Comparison of ENCODE assay signal across 9 mouse cellular contexts in the genomic region with DNA sequence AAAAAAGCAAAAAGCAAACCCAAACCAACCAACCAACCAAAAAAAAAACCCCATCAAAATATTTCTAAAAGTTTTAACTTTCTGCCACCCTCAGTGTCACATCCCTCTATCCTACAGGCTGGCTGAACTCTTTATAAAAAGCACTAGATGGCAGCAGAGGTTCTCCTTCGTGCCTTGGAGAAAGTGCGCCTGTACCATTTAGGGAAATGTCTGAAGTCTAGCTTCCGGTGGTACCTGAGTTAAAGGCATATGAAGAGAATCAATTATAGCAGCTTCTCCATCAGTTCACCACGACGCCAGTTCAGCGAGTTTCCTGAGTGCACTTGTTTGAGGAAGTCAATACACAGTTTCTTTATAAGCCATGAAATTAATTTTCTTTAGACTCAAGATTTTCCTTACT.
A peak's percentile ranks its signal among the peaks of the same experiment; 100 is the strongest.
DNase-seq lines count a peak whose midpoint lies in the region; ATAC-seq lines count a peak whose summit lies in the region.
"Had no signal": no experiment of that assay in that cellular context is flagged by ENCODE, and none has a peak within 500 bp of the region (broad histone marks: within the 10 kb centered on the region; RNA-seq: fewer than 3 reads in every experiment).

No protein-coding gene starts in this region.

- no peak overlapping the region for H3K4me3 ChIP-seq in forebrain, embryonic 15.5 days
- no peak overlapping the region for H3K4me3 ChIP-seq in midbrain, embryonic 14.5 days (replicated peaks; ENCODE audit: low read depth, low read length)
- H3K4me3 ChIP-seq: midbrain, embryonic 12.5 days had no signal

- H3K36me3 ChIP-seq in forebrain, embryonic 15.5 days = no peaks in the 10 kb centered on the region
- no peaks in the 10 kb centered on the region for H3K36me3 ChIP-seq in midbrain, embryonic 14.5 days (ENCODE audit: control insufficient read depth, insufficient read depth, low read length)
- H3K36me3 ChIP-seq: midbrain, embryonic 12.5 days had no signal

- H3K27me3 ChIP-seq in forebrain, embryonic 15.5 days = no peaks in the 10 kb centered on the region
- H3K27me3 ChIP-seq in midbrain, embryonic 14.5 days (ENCODE audit: control insufficient read depth, insufficient read depth, low read length) = no peaks in the 10 kb centered on the region
- H3K27me3 ChIP-seq: midbrain, embryonic 12.5 days had no signal

- H3K4me2 ChIP-seq in forebrain, embryonic 15.5 days (replicated peaks) = no peak overlapping the region
- no peak overlapping the region for H3K4me2 ChIP-seq in midbrain, embryonic 14.5 days (ENCODE audit: low read length)
- H3K4me2 ChIP-seq: midbrain, embryonic 12.5 days had no signal

- H3K27ac ChIP-seq in forebrain, embryonic 15.5 days (replicated peaks) = no peak overlapping the region
- no peak overlapping the region for H3K27ac ChIP-seq in midbrain, embryonic 14.5 days (replicated peaks; ENCODE audit: low read depth, low read length)
- H3K27ac ChIP-seq: midbrain, embryonic 12.5 days had no signal

- no peak overlapping the region for H3K9ac ChIP-seq in forebrain, embryonic 15.5 days (replicated peaks)
- no peak overlapping the region for H3K9ac ChIP-seq in midbrain, embryonic 14.5 days (replicated peaks; ENCODE audit: low read length)
- H3K9ac ChIP-seq: midbrain, embryonic 12.5 days had no signal

- 10% methylated on average over 6 of the region's 6 CpGs for WGBS in forebrain, embryonic 15.5 days
- 10% methylated on average over 6 of the region's 6 CpGs for WGBS in midbrain, embryonic 14.5 days

- intact Hi-C loops in left cerebral cortex, postnatal 4 days (cut with DNase I) = loop anchor here (5.0 to 10.0 kb wide), 3 partner anchors 379 to 919 kb away; a partner anchor contains a TSS

- no peaks in the 10 kb centered on the region for H3K4me1 ChIP-seq in forebrain, embryonic 15.5 days
- H3K4me1 ChIP-seq in midbrain, embryonic 14.5 days (ENCODE audit: control insufficient read depth, insufficient read depth, low read length) = no peaks in the 10 kb centered on the region
- H3K4me1 ChIP-seq: midbrain, embryonic 12.5 days had no signal

- no peaks in the 10 kb centered on the region for H3K9me3 ChIP-seq in forebrain, embryonic 15.5 days
- H3K9me3 ChIP-seq in midbrain, embryonic 14.5 days (ENCODE audit: control insufficient read depth, low read length) = no peaks in the 10 kb centered on the region
- H3K9me3 ChIP-seq: midbrain, embryonic 12.5 days had no signal

- peak; percentile 11 for DNase-seq in adrenal gland, adult 2 months
- no peak for DNase-seq in adrenal gland, postnatal 36 days
- peak; percentile 22 to 36 for DNase-seq in left cerebral cortex, adult 18-20 months (ENCODE audit: low spot score in 2 of 2)
- DNase-seq in left cerebral cortex, postnatal 4 days = no peak
- peak; percentile 81 for DNase-seq in NIH3T3 (ENCODE audit: low read depth)
- DNase-seq in midbrain, embryonic 14.5 days = peak; percentile 91
- no peak for DNase-seq in gastrocnemius, postnatal 10 days

- peak; percentile 70; the same call in 1 of the 2 replicates for ATAC-seq in forebrain, embryonic 15.5 days (replicated peaks)
- no peak; the same call in 1 of the 2 replicates for ATAC-seq in midbrain, embryonic 14.5 days (ENCODE audit: low FRiP score, low TSS enrichment)

Comparison
In these comparisons a context has a peak if more than half of its experiments do, and no peak if none do; other contexts are left out.
1. DNase-seq: peak in adrenal gland, adult 2 months (single experiment), left cerebral cortex, adult 18-20 months (2 of 2), NIH3T3 (single experiment) and midbrain, embryonic 14.5 days (single experiment); none in adrenal gland, postnatal 36 days (0 of 2), left cerebral cortex, postnatal 4 days (single experiment) and gastrocnemius, postnatal 10 days (single experiment).